ENCODE assay signal across 7 mouse cellular contexts in the genomic region with DNA sequence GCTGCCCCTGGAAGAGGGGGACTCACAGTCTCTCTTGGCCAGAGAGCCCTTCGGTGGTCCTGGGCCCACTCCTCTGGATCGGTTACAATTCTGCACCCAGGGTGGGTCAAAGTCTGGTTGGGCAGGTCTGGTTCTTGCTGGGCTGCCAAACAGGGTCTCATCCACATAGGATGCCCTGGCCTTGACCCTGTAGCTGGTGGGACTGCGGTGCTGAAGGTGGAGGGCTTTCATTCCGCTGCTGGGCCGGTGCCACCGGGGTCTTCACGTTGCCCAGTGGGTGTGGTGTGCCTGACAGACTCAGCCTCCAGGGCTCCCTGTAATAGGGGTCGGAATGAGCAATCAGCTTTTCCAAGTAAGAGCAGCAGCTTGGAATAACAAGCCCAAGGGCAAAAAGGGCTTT. TPM values are rescaled to one million over a fixed set of nuclear protein-coding genes. Genes with fewer than 3 reads are reported as not detected.
DNase-seq lines count a peak whose midpoint lies in the region; ATAC-seq lines count a peak whose summit lies in the region.

No protein-coding gene starts in this region.

- H3K4me1 ChIP-seq in embryonic facial prominence, embryonic 15.5 days = peaks cover 20% of the 10 kb centered on the region
- H3K4me1 ChIP-seq in intestine, embryonic 15.5 days (replicated peaks) = peaks cover 14% of the 10 kb centered on the region
- peaks cover 22% of the 10 kb centered on the region for H3K4me1 ChIP-seq in neural tube, embryonic 14.5 days (ENCODE audit: control insufficient read depth, insufficient read depth, low read length)

- no peaks in the 10 kb centered on the region for H3K27me3 ChIP-seq in embryonic facial prominence, embryonic 15.5 days
- no peaks in the 10 kb centered on the region for H3K27me3 ChIP-seq in intestine, embryonic 15.5 days (replicated peaks)
- no peaks in the 10 kb centered on the region for H3K27me3 ChIP-seq in neural tube, embryonic 14.5 days (ENCODE audit: control insufficient read depth, insufficient read depth, low read length)

- peak overlapping the region; percentile 87 for H3K4me3 ChIP-seq in embryonic facial prominence, embryonic 15.5 days (replicated peaks)
- peak overlapping the region; percentile 76 for H3K4me3 ChIP-seq in intestine, embryonic 15.5 days (replicated peaks)
- peak overlapping the region; percentile 60 for H3K4me3 ChIP-seq in neural tube, embryonic 14.5 days (ENCODE audit: low read depth, low read length)

- H3K9ac ChIP-seq in embryonic facial prominence, embryonic 15.5 days = peak overlapping the region; percentile 64
- H3K9ac ChIP-seq in intestine, embryonic 15.5 days = peak overlapping the region; percentile 49
- H3K9ac ChIP-seq in neural tube, embryonic 14.5 days (replicated peaks; ENCODE audit: low read depth, low read length) = peak overlapping the region; percentile 57

- H3K4me2 ChIP-seq in embryonic facial prominence, embryonic 15.5 days (replicated peaks) = peak overlapping the region; percentile 82
- H3K4me2 ChIP-seq in intestine, embryonic 15.5 days (replicated peaks) = peak overlapping the region; percentile 83
- peak overlapping the region; percentile 85 for H3K4me2 ChIP-seq in neural tube, embryonic 14.5 days (ENCODE audit: low read depth, low read length)

- H3K9me3 ChIP-seq in embryonic facial prominence, embryonic 15.5 days (replicated peaks) = 0 out of 2 replicates have a peak, but pooled peaks cover 4% of the 10 kb centered on the region
- no peaks in the 10 kb centered on the region for H3K9me3 ChIP-seq in intestine, embryonic 15.5 days
- H3K9me3 ChIP-seq in neural tube, embryonic 14.5 days (ENCODE audit: control insufficient read depth, low read length) = no peaks in the 10 kb centered on the region

- peaks cover 21% of the 10 kb centered on the region; the same call in 1 of the 2 replicates for H3K36me3 ChIP-seq in embryonic facial prominence, embryonic 15.5 days
- peaks cover 6% of the 10 kb centered on the region for H3K36me3 ChIP-seq in intestine, embryonic 15.5 days
- H3K36me3 ChIP-seq in neural tube, embryonic 14.5 days (ENCODE audit: control insufficient read depth, insufficient read depth, low read length) = no peaks in the 10 kb centered on the region

- ATAC-seq in embryonic facial prominence, embryonic 15.5 days (ENCODE audit: insufficient number of reproducible peaks, low FRiP score, low TSS enrichment, low read depth) = no peak
- no peak for ATAC-seq in intestine, embryonic 15.5 days
- no peak for ATAC-seq in neural tube, embryonic 14.5 days (ENCODE audit: low read depth)
- ATAC-seq in inflammation-experienced regulatory T-cells, adult 6 months = no peak

- peak; percentile 59 for DNase-seq in layer of hippocampus, adult 9-11 months
- no peak for DNase-seq in layer of hippocampus, postnatal 25 days (ENCODE audit: extremely low spot score in 1 of 2, low spot score in 1 of 2)
- DNase-seq in spleen, adult 12 weeks (ENCODE audit: low spot score) = no peak

- H3K27ac ChIP-seq in embryonic facial prominence, embryonic 15.5 days (replicated peaks) = no peak overlapping the region
- no peak overlapping the region for H3K27ac ChIP-seq in intestine, embryonic 15.5 days
- no peak overlapping the region for H3K27ac ChIP-seq in neural tube, embryonic 14.5 days (ENCODE audit: low read depth, low read length)

- 44% methylated on average over 8 of the region's 8 CpGs for WGBS in embryonic facial prominence, embryonic 15.5 days
- whole genome bisulfite sequencing in intestine, embryonic 15.5 days = 43% methylated on average over 8 of the region's 8 CpGs
- 48% methylated on average over 8 of the region's 8 CpGs for WGBS in neural tube, embryonic 14.5 days

RNA-seq across cellular contexts. Expression of a gene that starts 1.0 kb away (rescaled TPM):
- 10 to 100 TPM; 23.9 to 25.5 TPM for total RNA-seq in layer of hippocampus, postnatal 25 days (2021)
- 15.5 and 15.8 TPM in 2 replicates for polyA plus RNA-seq in embryonic facial prominence, embryonic 15.5 days (2015; fragmentation: Nextera tagmentation; extraction: Ambion mirVana)
- polyA plus RNA-seq in intestine, embryonic 15.5 days (2015; fragmentation: Nextera tagmentation; extraction: Ambion mirVana) = 10.6 and 11.4 TPM in 2 replicates
- 21.6 and 26.5 TPM in 2 replicates for polyA plus RNA-seq in neural tube, embryonic 14.5 days (2014; fragmentation: Nextera tagmentation; extraction: Ambion mirVana)
- polyA plus RNA-seq in inflammation-experienced regulatory T-cells, adult 6 months (2017; shearing (Covaris generic)) = 1 to 10 TPM; 2.1 to 3.5 (median 3.2) TPM

RNA-seq across cellular contexts. Expression of a gene that starts 1.1 kb away (rescaled TPM):
- total RNA-seq in layer of hippocampus, postnatal 25 days (2021) = 10 to 100 TPM; 40.7 to 42.5 TPM
- 43.4 and 44.5 TPM in 2 replicates for polyA plus RNA-seq in embryonic facial prominence, embryonic 15.5 days (2015; fragmentation: Nextera tagmentation; extraction: Ambion mirVana)
- polyA plus RNA-seq in intestine, embryonic 15.5 days (2015; fragmentation: Nextera tagmentation; extraction: Ambion mirVana) = 47.5 and 49.3 TPM in 2 replicates
- 23.2 and 27.7 TPM in 2 replicates for polyA plus RNA-seq in neural tube, embryonic 14.5 days (2014; fragmentation: Nextera tagmentation; extraction: Ambion mirVana)
- polyA plus RNA-seq in inflammation-experienced regulatory T-cells, adult 6 months (2017; shearing (Covaris generic)) = 10 to 100 TPM; 13.0 to 21.1 (median 13.4) TPM

RNA-seq across cellular contexts. Expression of a gene that starts 22.6 kb away (rescaled TPM):
- total RNA-seq in layer of hippocampus, postnatal 25 days (2021) = under 1 TPM; 0.79 to 0.80 TPM
- polyA plus RNA-seq in embryonic facial prominence, embryonic 15.5 days (2015; fragmentation: Nextera tagmentation; extraction: Ambion mirVana) = 1.9 and 3.2 TPM in 2 replicates
- 0.28 and 0.40 TPM in 2 replicates for polyA plus RNA-seq in intestine, embryonic 15.5 days (2015; fragmentation: Nextera tagmentation; extraction: Ambion mirVana)
- 0.62 and 1.3 TPM in 2 replicates for polyA plus RNA-seq in neural tube, embryonic 14.5 days (2014; fragmentation: Nextera tagmentation; extraction: Ambion mirVana)
- polyA plus RNA-seq in inflammation-experienced regulatory T-cells, adult 6 months (2017; shearing (Covaris generic)) = under 1 TPM in 1 of 3 experiments, not detected in 2; 0.91 TPM

RNA-seq across cellular contexts. Expression of a gene that starts 22.6 kb away (rescaled TPM):
- total RNA-seq in layer of hippocampus, postnatal 25 days (2021) = under 1 TPM; 0.39 to 0.42 TPM
- polyA plus RNA-seq in embryonic facial prominence, embryonic 15.5 days (2015; fragmentation: Nextera tagmentation; extraction: Ambion mirVana) = 0.92 and 2.5 TPM in 2 replicates
- not detected in 2 replicates for polyA plus RNA-seq in intestine, embryonic 15.5 days (2015; fragmentation: Nextera tagmentation; extraction: Ambion mirVana)
- polyA plus RNA-seq in neural tube, embryonic 14.5 days (2014; fragmentation: Nextera tagmentation; extraction: Ambion mirVana) = 0.46 TPM in 1 of 2 replicates, not detected in the other
- polyA plus RNA-seq in inflammation-experienced regulatory T-cells, adult 6 months (2017; shearing (Covaris generic)) = not detected

RNA-seq across cellular contexts. Expression of a gene that starts 22.9 kb away (rescaled TPM):
- 10 to 100 TPM; 31.0 to 39.9 TPM for total RNA-seq in layer of hippocampus, postnatal 25 days (2021)
- 28.4 and 28.6 TPM in 2 replicates for polyA plus RNA-seq in embryonic facial prominence, embryonic 15.5 days (2015; fragmentation: Nextera tagmentation; extraction: Ambion mirVana)
- polyA plus RNA-seq in intestine, embryonic 15.5 days (2015; fragmentation: Nextera tagmentation; extraction: Ambion mirVana) = 25.3 and 26.8 TPM in 2 replicates
- 14.8 and 18.5 TPM in 2 replicates for polyA plus RNA-seq in neural tube, embryonic 14.5 days (2014; fragmentation: Nextera tagmentation; extraction: Ambion mirVana)
- 10 to 100 TPM in 2 of 3 experiments, 1 to 10 TPM in 1; 6.4 to 15.8 (median 12.6) TPM for polyA plus RNA-seq in inflammation-experienced regulatory T-cells, adult 6 months (2017; shearing (Covaris generic))
